Mouse (Mus musculus): ENCODE results near the gene 1700025G04Rik. TPM values are rescaled to one million over a fixed set of nuclear protein-coding genes. Genes with fewer than 3 reads are reported as not detected.
A peak's percentile ranks its signal among the peaks of the same experiment; 100 is the strongest.

The 1700025G04Rik gene
- polyA plus RNA-seq, 1 experiment from 2014 or later = 14.1 TPM

- Histone ChIP-seq H3K4me1 (ENCODE audit: insufficient read depth, low read depth, low read length) (no peaks in the 10 kb centered on the region), H3K4me2 (replicated peaks; ENCODE audit: low read depth, low read length) (peak overlapping the region; percentile 32; the same call in 1 of the 2 replicates)
Observed at GRCm38 (mm10) chr1:151948065-151948464, 141.9 kb downstream of the 1700025G04Rik start.

DNA sequence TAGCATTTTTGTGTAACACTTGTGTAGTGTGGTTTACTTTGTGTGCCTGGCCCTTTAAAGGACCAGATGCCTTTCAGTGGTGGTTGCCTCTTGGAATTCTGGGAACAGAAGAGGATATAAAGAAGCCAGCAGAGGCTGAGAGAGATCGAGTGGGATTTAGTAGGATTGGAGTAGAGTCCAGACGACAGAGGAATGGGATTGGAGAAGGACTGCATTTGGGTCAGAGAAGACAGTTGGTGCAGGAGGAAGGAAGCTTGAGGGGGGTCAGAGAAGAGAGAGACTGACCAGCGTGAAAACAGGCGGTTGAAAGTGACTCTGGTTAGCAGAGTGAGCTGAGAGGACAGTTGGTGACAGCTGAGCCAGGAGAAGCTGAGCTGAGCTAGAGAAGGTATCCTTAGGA, 142.4 kb downstream of the 1700025G04Rik start:
- no peak overlapping the region for H3K9ac ChIP-seq (replicated peaks; ENCODE audit: low read depth)
- peak; percentile 47 for DNase-seq (ENCODE audit: low spot score)
- no peak overlapping the region for H3K4me3 ChIP-seq (ENCODE audit: low read depth, low read length)
- WGBS = 28% methylated on average over 4 of the region's 4 CpGs
- TF ChIP-seq EP300 (IDR thresholded peaks at IDR 0.05) (no peak), CTCF (IDR thresholded peaks at IDR 0.05) (no peak)
- no peaks in the 10 kb centered on the region for H3K36me3 ChIP-seq (ENCODE audit: insufficient read depth, low read length)
- peak overlapping the region; percentile 22; the same call in 1 of the 2 replicates for H3K27ac ChIP-seq (ENCODE audit: low read length)
- peak overlapping the region; percentile 32 for H3K4me2 ChIP-seq (replicated peaks; ENCODE audit: low read depth, low read length)
- ATAC-seq = no peak
- H3K4me1 ChIP-seq (ENCODE audit: insufficient read depth, low read depth, low read length) = no peaks in the 10 kb centered on the region
- H3K27me3 ChIP-seq (replicated peaks; ENCODE audit: insufficient read depth, low read length) = no peaks in the 10 kb centered on the region
- H3K9me3 ChIP-seq (ENCODE audit: low read length) = no peaks in the 10 kb centered on the region

More at GRCm38 (mm10) chr1:151948065-151948464, 141.9 kb downstream of the 1700025G04Rik start:
- 45% methylated on average over 3 of the region's 3 CpGs for WGBS
- Histone ChIP-seq H3K4me3 (ENCODE audit: low read depth, low read length) (no peak overlapping the region), H3K9me3 (ENCODE audit: low read length) (no peaks in the 10 kb centered on the region), H3K27ac (ENCODE audit: low read length) (no peak overlapping the region; the same call in 1 of the 2 replicates), H3K27me3 (replicated peaks; ENCODE audit: insufficient read depth, low read length) (no peaks in the 10 kb centered on the region), H3K36me3 (ENCODE audit: insufficient read depth, low read length) (no peaks in the 10 kb centered on the region), H3K9ac (replicated peaks; ENCODE audit: low read depth) (no peak overlapping the region)
- ATAC-seq (no peak), DNase-seq (ENCODE audit: low spot score) (peak; percentile 73)
- TF ChIP-seq EP300 (IDR thresholded peaks at IDR 0.05) = no peak
- no peak for TF ChIP-seq CTCF (IDR thresholded peaks at IDR 0.05)

GRCm38 (mm10) chr1:151944457-151945223, 145.3 kb downstream of the 1700025G04Rik start:
- Histone ChIP-seq H3K4me1 (ENCODE audit: insufficient read depth, low read depth, low read length) (no peaks in the 10 kb centered on the region), H3K9me3 (ENCODE audit: low read length) (no peaks in the 10 kb centered on the region), H3K4me3 (ENCODE audit: low read depth, low read length) (no peak overlapping the region), H3K36me3 (ENCODE audit: insufficient read depth, low read length) (no peaks in the 10 kb centered on the region), H3K27ac (ENCODE audit: low read length) (no peak overlapping the region), H3K9ac (replicated peaks; ENCODE audit: low read depth) (no peak overlapping the region), H3K27me3 (replicated peaks; ENCODE audit: insufficient read depth, low read length) (no peaks in the 10 kb centered on the region), H3K4me2 (replicated peaks; ENCODE audit: low read depth, low read length) (no peak overlapping the region)
- TF ChIP-seq EP300 (IDR thresholded peaks at IDR 0.05) (no peak), CTCF (IDR thresholded peaks at IDR 0.05) (no peak)
- DNase-seq (ENCODE audit: low spot score) = no peak
- WGBS = 48% methylated on average over 10 of the region's 10 CpGs
- ATAC-seq = no peak

DNA sequence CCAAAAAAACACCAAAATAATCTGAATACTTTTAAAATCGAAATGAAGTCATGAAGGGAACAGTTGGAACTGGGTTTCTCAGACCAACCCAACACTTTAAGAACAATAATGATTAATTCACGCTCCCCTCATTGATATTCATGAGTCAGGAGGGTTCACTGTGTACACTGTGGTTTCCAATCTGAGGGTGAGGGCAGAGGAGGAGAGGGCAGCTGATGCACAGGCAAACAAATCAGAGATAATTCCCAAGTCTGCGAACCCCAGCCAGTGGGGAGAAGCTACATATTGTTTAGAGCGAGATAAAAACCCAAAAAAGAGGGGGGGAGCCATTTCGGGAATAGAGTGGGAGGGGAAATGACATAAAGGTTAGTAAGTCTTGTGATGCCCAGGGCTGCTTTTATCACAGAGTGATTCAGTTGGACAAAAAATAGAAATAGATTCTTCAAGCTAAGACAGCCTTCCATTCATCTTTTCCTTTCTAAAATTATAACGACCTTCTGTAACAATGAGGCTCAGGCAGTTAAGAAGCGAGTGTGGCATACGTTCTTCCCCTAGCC, 146.2 kb downstream of the 1700025G04Rik start:
- Histone ChIP-seq H3K4me2 (replicated peaks; ENCODE audit: low read depth, low read length) (no peak overlapping the region), H3K27me3 (replicated peaks; ENCODE audit: insufficient read depth, low read length) (no peaks in the 10 kb centered on the region), H3K4me3 (ENCODE audit: low read depth, low read length) (no peak overlapping the region), H3K9me3 (ENCODE audit: low read length) (no peaks in the 10 kb centered on the region), H3K36me3 (ENCODE audit: insufficient read depth, low read length) (no peaks in the 10 kb centered on the region), H3K4me1 (ENCODE audit: insufficient read depth, low read depth, low read length) (no peaks in the 10 kb centered on the region), H3K9ac (replicated peaks; ENCODE audit: low read depth) (no peak overlapping the region), H3K27ac (ENCODE audit: low read length) (no peak overlapping the region)
- DNase-seq (ENCODE audit: low spot score) (no peak), ATAC-seq (no peak)
- 67% methylated on average over 8 of the region's 8 CpGs for WGBS
- TF ChIP-seq EP300 (IDR thresholded peaks at IDR 0.05) (no peak), CTCF (IDR thresholded peaks at IDR 0.05) (no peak)

- Histone ChIP-seq H3K9ac (replicated peaks; ENCODE audit: low read depth) (no peak overlapping the region), H3K27me3 (replicated peaks; ENCODE audit: insufficient read depth, low read length) (no peaks in the 10 kb centered on the region), H3K4me3 (ENCODE audit: low read depth, low read length) (no peak overlapping the region), H3K4me1 (ENCODE audit: insufficient read depth, low read depth, low read length) (no peaks in the 10 kb centered on the region), H3K4me2 (replicated peaks; ENCODE audit: low read depth, low read length) (no peak overlapping the region), H3K36me3 (ENCODE audit: insufficient read depth, low read length) (no peaks in the 10 kb centered on the region), H3K9me3 (ENCODE audit: low read length) (no peaks in the 10 kb centered on the region), H3K27ac (ENCODE audit: low read length) (no peak overlapping the region)
- no peak for DNase-seq (ENCODE audit: low spot score)
- 57% methylated on average over 11 of the region's 11 CpGs for WGBS
- no peak for TF ChIP-seq EP300 (IDR thresholded peaks at IDR 0.05)
- TF ChIP-seq CTCF (IDR thresholded peaks at IDR 0.05) = no peak
- ATAC-seq = no peak
Observed at GRCm38 (mm10) chr1:151942972-151943654, 146.8 kb downstream of the 1700025G04Rik start.

- DNase-seq (ENCODE audit: low spot score) = no peak
- Histone ChIP-seq H3K4me2 (replicated peaks; ENCODE audit: low read depth, low read length) (no peak overlapping the region), H3K27ac (ENCODE audit: low read length) (no peak overlapping the region), H3K9me3 (ENCODE audit: low read length) (no peaks in the 10 kb centered on the region), H3K36me3 (ENCODE audit: insufficient read depth, low read length) (no peaks in the 10 kb centered on the region), H3K27me3 (replicated peaks; ENCODE audit: insufficient read depth, low read length) (no peaks in the 10 kb centered on the region), H3K9ac (replicated peaks; ENCODE audit: low read depth) (no peak overlapping the region), H3K4me1 (ENCODE audit: insufficient read depth, low read depth, low read length) (no peaks in the 10 kb centered on the region), H3K4me3 (ENCODE audit: low read depth, low read length) (no peak overlapping the region)
- ATAC-seq = no peak
- WGBS = 46% methylated on average over 8 of the region's 8 CpGs
- TF ChIP-seq EP300 (IDR thresholded peaks at IDR 0.05) = no peak
- TF ChIP-seq CTCF (IDR thresholded peaks at IDR 0.05) = no peak
Observed at GRCm38 (mm10) chr1:151939987-151940386, 149.9 kb downstream of the 1700025G04Rik start.

Measured in lung, postnatal 0 days (tissue).